ENCODE assay signal across 21 mouse cellular contexts in the genomic region with DNA sequence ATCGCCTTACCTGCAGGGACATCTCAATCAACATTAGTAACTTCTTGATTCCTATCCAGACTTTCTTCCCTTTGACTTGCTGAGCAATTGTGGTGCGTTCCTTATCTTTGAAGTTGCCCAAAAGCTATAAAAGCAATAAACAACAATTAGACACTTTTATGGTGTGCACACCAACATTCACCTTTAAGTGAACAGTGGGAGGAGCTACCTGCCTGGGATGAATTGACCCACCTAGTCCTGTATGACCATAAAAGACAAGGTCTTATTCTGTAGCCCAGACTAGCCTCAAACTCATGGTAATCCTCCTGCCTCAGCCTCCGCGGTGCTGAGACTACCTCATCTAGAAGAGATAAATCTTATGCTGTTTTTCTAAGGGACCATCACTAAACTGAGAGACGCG. TPM values are rescaled to one million over a fixed set of nuclear protein-coding genes. Genes with fewer than 3 reads are reported as not detected.
"Had no signal": no experiment of that assay in that cellular context is flagged by ENCODE, and none has a peak within 500 bp of the region (broad histone marks: within the 10 kb centered on the region; RNA-seq: fewer than 3 reads in every experiment).

No protein-coding gene starts in this region.

- DNase-seq: lung, adult 18-20 months; lung, postnatal 14 days; lung, postnatal 36 days; right cerebral cortex, postnatal 14 days; thymus, adult 2 months; thymus, postnatal 25 days; thymus, postnatal 4 days had no signal

- H3K27ac ChIP-seq: lung, embryonic 15.5 days; macrophage; midbrain, embryonic 13.5 days; midbrain, embryonic 15.5 days; neural tube, embryonic 12.5 days; stomach, embryonic 15.5 days; stomach, postnatal 0 days had no signal

- H3K9me3 ChIP-seq: lung, embryonic 15.5 days; megakaryocyte, embryonic 14.5 days; midbrain, embryonic 13.5 days; midbrain, embryonic 15.5 days; neural tube, embryonic 12.5 days; stomach, embryonic 15.5 days had no signal

- ATAC-seq: lung, postnatal 0 days; midbrain, embryonic 13.5 days; midbrain, embryonic 15.5 days had no signal

- H3K27me3 ChIP-seq: lung, embryonic 15.5 days; megakaryocyte, embryonic 14.5 days; midbrain, embryonic 13.5 days; midbrain, embryonic 15.5 days; neural tube, embryonic 12.5 days; stomach, embryonic 15.5 days had no signal

- H3K4me2 ChIP-seq: lung, embryonic 15.5 days; midbrain, embryonic 11.5 days; midbrain, embryonic 13.5 days; midbrain, embryonic 15.5 days; neural tube, embryonic 12.5 days; stomach, embryonic 15.5 days had no signal

- H3K4me1 ChIP-seq: lung, embryonic 15.5 days; megakaryocyte, embryonic 14.5 days; midbrain, embryonic 15.5 days; neural tube, embryonic 12.5 days; stomach, embryonic 15.5 days had no signal

- H3K9ac ChIP-seq: lung, embryonic 15.5 days; midbrain, embryonic 13.5 days; midbrain, embryonic 15.5 days; neural tube, embryonic 12.5 days; stomach, embryonic 15.5 days had no signal

- H3K4me3 ChIP-seq: lung, embryonic 15.5 days; megakaryocyte, embryonic 14.5 days; midbrain, embryonic 13.5 days; midbrain, embryonic 15.5 days; neural tube, embryonic 12.5 days; stomach, embryonic 15.5 days had no signal

RNA-seq across cellular contexts. Expression of gene Wnt3, which starts 53.3 kb away (rescaled TPM):
- total RNA-seq: megakaryocyte progenitor cell, adult 5-6 weeks; monocyte, adult 5-6 weeks; neutrophil, adult 5-6 weeks had no signal
- polyA plus RNA-seq: macrophage; urinary bladder, adult 2 months had no signal
